Mouse (Mus musculus) midbrain, embryonic 14.5 days (tissue): ENCODE results near the gene Ppp1r14b. TPM values are rescaled to one million over a fixed set of nuclear protein-coding genes. Genes with fewer than 3 reads are reported as not detected.

Experiments used
- ATAC-seq: fragments of 200-750 bp; cut with Nextera tagmentation; 2 replicates; pipeline ENCODE4 v1.8.0; 2017; ENCODE audit warnings: moderate number of reproducible peaks, moderate library complexity; ENCODE audit not compliant: low FRiP score, low TSS enrichment
- DNase-seq: peaks from one replicate; pipeline ENCODE4 v3.0.0-alpha.2; 2015
- H3K27ac ChIP-seq: fragments of 300-500 bp; sonication (generic); replicated peaks from 2 replicates; pipeline ENCODE4 v1.5.1; 2014; ENCODE audit warnings: mild to moderate bottlenecking, low read depth, low read length, moderate library complexity
- H3K27me3 ChIP-seq: fragments of 300-500 bp; sonication (generic); 2 replicates; pipeline ENCODE4 v1.6.1; 2014; ENCODE audit warnings: low read length, control low read depth, mixed read lengths; ENCODE audit not compliant: control insufficient read depth, insufficient read depth
- H3K36me3 ChIP-seq: fragments of 300-500 bp; sonication (generic); 2 replicates; pipeline ENCODE4 v1.6.1; 2014; ENCODE audit warnings: low read length, control low read depth; ENCODE audit not compliant: control insufficient read depth, insufficient read depth
- H3K4me1 ChIP-seq: fragments of 300-500 bp; sonication (generic); 2 replicates; pipeline ENCODE4 v1.6.1; 2014; ENCODE audit warnings: mild to moderate bottlenecking, antibody characterized with exemption, low read length, control low read depth; ENCODE audit not compliant: control insufficient read depth, insufficient read depth
- H3K4me2 ChIP-seq: fragments of 300-500 bp; sonication (generic); 2 replicates; pipeline ENCODE4 v1.6.1; 2014; ENCODE audit warnings: mild to moderate bottlenecking, low read length, moderate library complexity
- H3K4me3 ChIP-seq: fragments of 300-500 bp; sonication (generic); replicated peaks from 2 replicates; pipeline ENCODE4 v1.5.1; 2014; ENCODE audit warnings: low read depth, low read length
- H3K9ac ChIP-seq: fragments of 300-500 bp; sonication (generic); replicated peaks from 2 replicates; pipeline ENCODE4 v1.6.1; 2014; ENCODE audit warnings: mild to moderate bottlenecking, low read length, moderate library complexity
- H3K9me3 ChIP-seq: fragments of 300-500 bp; sonication (generic); 2 replicates; pipeline ENCODE4 v1.6.1; 2016; ENCODE audit warnings: low read length, control low read depth, mixed read lengths; ENCODE audit not compliant: control insufficient read depth
- WGBS: fragments of 180-500 bp; shearing (Covaris S2); extraction: QIAGEN DNeasy Blood & Tissue Kit; methylation state at CpG from one replicate; pipeline ENCODE4 v1.1.7; 2014; 5-methylcytosine and 5-hydroxymethylcytosine counted together
- polyA plus RNA-seq: library from polyadenylated mRNA; unstranded; fragments of >200 nt; fragmentation: Nextera tagmentation; extraction: Ambion mirVana; gene quantifications from 2 replicates; pipeline ENCODE4 v1.2.1, GENCODE M21; 2014

The Ppp1r14b gene
- polyA plus RNA-seq, 1 experiment from 2014 or later, result 198 TPM

- Histone ChIP-seq H3K9me3 (no peaks in the 10 kb centered on the region), H3K4me3 (peak overlapping the region; percentile 66; the same call in 1 of the 2 replicates), H3K9ac (peak overlapping the region; percentile 4; the same call in 1 of the 2 replicates), H3K4me2 (peak overlapping the region; percentile 78), H3K27me3 (no peaks in the 10 kb centered on the region), H3K4me1 (peaks cover 40% of the 10 kb centered on the region), H3K36me3 (peaks cover 22% of the 10 kb centered on the region), H3K27ac (0 out of 2 replicates have a peak overlapping the region, but pooled peaks have one; percentile 96)
- ATAC-seq, result no peak
- DNase-seq, result no peak
- 86% methylated on average over 13 of the region's 13 CpGs for WGBS
Measured at GRCm38 (mm10) chr19:6977759-6978638, 3.2 kb downstream of the Ppp1r14b start.

- Histone ChIP-seq H3K9ac (peak overlapping the region; percentile 75; the same call in 1 of the 2 replicates), H3K4me1 (peaks cover 40% of the 10 kb centered on the region), H3K4me3 (peak overlapping the region; percentile 66), H3K9me3 (no peaks in the 10 kb centered on the region), H3K4me2 (peak overlapping the region; percentile 75), H3K27me3 (no peaks in the 10 kb centered on the region), H3K27ac (peak overlapping the region; percentile 96; the same call in 1 of the 2 replicates), H3K36me3 (peaks cover 26% of the 10 kb centered on the region)
- DNase-seq (no peak), ATAC-seq (no peak)
- WGBS, result 57% methylated on average over 3 of the region's 3 CpGs
Measured at GRCm38 (mm10) chr19:6978639-6978974, 3.8 kb downstream of the Ppp1r14b start.

- Histone ChIP-seq H3K27me3 (no peaks in the 10 kb centered on the region), H3K9ac (peak overlapping the region; percentile 75), H3K4me3 (peak overlapping the region; percentile 66), H3K36me3 (peaks cover 27% of the 10 kb centered on the region), H3K4me2 (peak overlapping the region; percentile 75), H3K9me3 (no peaks in the 10 kb centered on the region), H3K27ac (peak overlapping the region; percentile 96), H3K4me1 (peaks cover 40% of the 10 kb centered on the region)
- DNase-seq, result peak; percentile 32
- ATAC-seq, result no peak
- 10% methylated on average over 11 of the region's 11 CpGs for whole genome bisulfite sequencing
Measured at GRCm38 (mm10) chr19:6979001-6979479, 4.3 kb downstream of the Ppp1r14b start.

GRCm38 (mm10) chr19:6979486-6980380 lies 5.0 kb downstream of the Ppp1r14b start:
- H3K27ac ChIP-seq, result peak overlapping the region; percentile 96
- DNase-seq (peak; percentile 98), ATAC-seq (peak; percentile 89)
- no peaks in the 10 kb centered on the region for H3K27me3 ChIP-seq
- H3K4me1 ChIP-seq, result peaks cover 40% of the 10 kb centered on the region
- H3K4me2 ChIP-seq, result peak overlapping the region; percentile 75
- H3K9ac ChIP-seq, result peak overlapping the region; percentile 75
- H3K36me3 ChIP-seq, result peaks cover 27% of the 10 kb centered on the region
- no peaks in the 10 kb centered on the region for H3K9me3 ChIP-seq
- under 1% methylated on average over 59 of the region's 59 CpGs for WGBS
- H3K4me3 ChIP-seq, result peak overlapping the region; percentile 66

GRCm38 (mm10) chr19:6980381-6981093 lies 5.8 kb downstream of the Ppp1r14b start, which contains the start of gene Fkbp2:
Fkbp2 (minus strand) TSS chr19:6980501.
- Histone ChIP-seq H3K4me1 (peaks cover 40% of the 10 kb centered on the region), H3K36me3 (peaks cover 34% of the 10 kb centered on the region), H3K27me3 (no peaks in the 10 kb centered on the region), H3K4me3 (peak within 1 kb of the TSS; percentile 66), H3K4me2 (peak within 1 kb of the TSS; percentile 75), H3K9me3 (no peaks in the 10 kb centered on the region), H3K9ac (peak within 1 kb of the TSS; percentile 75), H3K27ac (peak within 1 kb of the TSS; percentile 96)
- ATAC-seq, result peak; percentile 90
- WGBS, result 2% methylated on average over 38 of the region's 38 CpGs
- DNase-seq, result peak; percentile 100

GRCm38 (mm10) chr19:6981465-6981864 lies 6.7 kb downstream of the Ppp1r14b start:
- no peaks in the 10 kb centered on the region for H3K9me3 ChIP-seq
- 91% methylated on average over 4 of the region's 4 CpGs for WGBS
- peaks cover 33% of the 10 kb centered on the region for H3K36me3 ChIP-seq
- no peak overlapping the region for H3K4me3 ChIP-seq
- no peak for ATAC-seq
- H3K27me3 ChIP-seq, result no peaks in the 10 kb centered on the region
- H3K9ac ChIP-seq, result no peak overlapping the region
- no peak for DNase-seq
- no peak overlapping the region for H3K27ac ChIP-seq
- 0 out of 2 replicates have a peak overlapping the region, but pooled peaks have one; percentile 75 for H3K4me2 ChIP-seq
- peaks cover 38% of the 10 kb centered on the region for H3K4me1 ChIP-seq

- H3K9me3 ChIP-seq, result no peaks in the 10 kb centered on the region
- 63% methylated on average over 5 of the region's 5 CpGs for WGBS
- H3K36me3 ChIP-seq, result peaks cover 13% of the 10 kb centered on the region
- no peak overlapping the region for H3K4me3 ChIP-seq
- no peak overlapping the region for H3K9ac ChIP-seq
- H3K4me1 ChIP-seq, result peaks cover 33% of the 10 kb centered on the region
- H3K27ac ChIP-seq, result no peak overlapping the region
- ATAC-seq (no peak), DNase-seq (no peak)
- no peak overlapping the region for H3K4me2 ChIP-seq
- no peaks in the 10 kb centered on the region for H3K27me3 ChIP-seq
Measured at GRCm38 (mm10) chr19:6983621-6984020, 8.9 kb downstream of the Ppp1r14b start.

GRCm38 (mm10) chr19:6985300-6985699 lies 10.5 kb downstream of the Ppp1r14b start:
- no peak overlapping the region for H3K4me3 ChIP-seq
- H3K9me3 ChIP-seq, result no peaks in the 10 kb centered on the region
- ATAC-seq (no peak), DNase-seq (no peak)
- H3K9ac ChIP-seq, result no peak overlapping the region
- H3K27me3 ChIP-seq, result no peaks in the 10 kb centered on the region
- H3K36me3 ChIP-seq, result peaks cover 13% of the 10 kb centered on the region
- H3K27ac ChIP-seq, result no peak overlapping the region
- WGBS, result 90% methylated on average over 19 of the region's 19 CpGs
- H3K4me1 ChIP-seq, result peaks cover 22% of the 10 kb centered on the region
- H3K4me2 ChIP-seq, result no peak overlapping the region
